Mouse (Mus musculus): ENCODE measurements around the gene Tinagl1.

Gene Tinagl1

DNA sequence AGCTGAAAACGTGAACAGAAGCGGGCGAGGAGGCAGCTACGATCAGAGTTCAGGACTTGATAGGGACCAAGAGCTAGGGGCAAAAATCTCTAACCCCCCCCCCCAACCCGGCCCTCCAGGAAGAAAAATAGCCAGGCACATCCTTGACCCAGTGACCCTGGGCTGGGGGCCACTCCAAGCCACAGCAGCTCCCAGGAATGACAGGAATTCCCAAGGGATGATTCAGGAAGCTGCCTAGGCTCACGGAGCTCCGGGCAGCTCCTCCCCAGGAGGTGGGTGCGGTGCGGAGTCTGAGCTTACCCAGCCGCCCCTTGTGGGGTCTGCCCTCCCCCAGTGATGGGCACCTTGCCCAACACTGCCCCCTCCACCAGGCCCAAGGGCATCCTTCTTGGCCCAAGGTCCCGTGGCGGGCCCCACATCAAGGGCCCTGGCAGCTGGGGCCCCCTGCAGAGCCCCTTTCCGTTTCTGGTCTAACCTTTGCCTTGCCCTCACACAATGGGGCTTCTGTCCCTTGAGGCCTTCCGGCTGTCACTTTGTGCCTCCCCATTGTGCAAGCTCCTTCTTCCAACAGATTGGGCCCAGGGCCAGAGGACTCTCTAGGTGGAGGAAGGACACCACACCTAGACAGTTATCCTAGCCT lies at the start of gene Tinagl1:
Tinagl1 (minus strand) TSS at position 51 of the 640 bp plus-strand sequence.
- DNase-seq = no peak

DNA sequence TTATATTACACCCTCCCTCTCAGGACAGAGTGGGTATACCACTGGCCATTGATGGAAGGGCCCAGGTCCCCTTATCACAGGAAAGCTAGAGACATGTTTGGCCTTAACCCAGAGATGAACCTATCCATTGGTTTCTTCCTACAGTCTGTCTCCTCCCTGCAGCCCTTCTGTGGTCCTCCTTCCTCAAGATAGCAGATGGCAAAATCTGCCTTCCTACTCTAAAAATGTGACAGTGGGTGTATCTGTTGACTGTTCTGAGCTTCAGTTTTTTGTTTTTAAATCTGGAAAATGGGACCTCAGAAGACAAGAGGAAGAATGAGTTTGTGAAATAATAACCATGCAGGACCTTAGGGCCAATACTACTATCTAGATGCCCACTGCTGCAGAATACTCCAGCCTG lies 49.1 kb upstream of the Tinagl1 start:
- no peak for DNase-seq

DNA sequence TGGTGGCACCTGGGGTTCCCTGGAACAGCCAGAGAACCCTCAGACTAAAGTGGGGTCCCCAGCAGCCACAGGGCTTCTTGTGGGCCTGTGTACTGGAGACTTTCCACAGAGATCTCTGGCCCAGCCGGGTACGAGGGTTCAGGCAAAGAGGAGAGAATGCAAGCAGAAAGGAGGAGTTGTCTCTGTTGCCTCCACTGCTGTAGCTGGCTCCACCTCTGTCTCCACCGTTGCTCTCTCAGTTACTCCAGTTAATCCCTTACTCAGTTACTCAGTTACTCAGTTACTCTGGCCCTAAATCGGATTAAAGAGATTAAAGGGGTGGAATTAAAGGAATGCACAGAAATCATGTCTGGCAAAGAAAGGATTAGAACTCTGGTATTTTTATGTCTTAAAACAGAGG lies 47.3 kb upstream of the Tinagl1 start, which contains the start of gene Gm853:
Gm853 (minus strand) TSS at position 223 of the 400 bp plus-strand sequence.
- no peak for DNase-seq

DNA sequence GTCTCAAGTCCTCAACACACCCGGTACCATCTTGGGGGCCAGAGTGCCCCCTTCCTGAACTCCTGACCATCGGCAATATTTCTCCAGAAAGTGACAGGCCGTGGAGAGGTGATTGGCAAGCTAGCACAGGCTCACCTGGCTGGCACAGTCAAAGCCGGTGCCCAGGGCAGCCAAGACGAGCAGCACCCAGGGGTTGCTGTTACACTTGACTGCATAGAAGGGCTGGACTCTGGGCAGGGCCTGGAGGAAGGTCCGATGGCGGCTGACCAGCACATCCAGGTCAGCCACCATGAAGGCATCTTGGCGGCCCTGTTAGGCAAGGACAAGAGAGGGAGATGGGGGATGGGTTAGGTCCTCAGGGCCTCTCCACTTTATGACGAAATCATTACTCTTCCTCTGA lies 45.3 kb upstream of the Tinagl1 start:
- no peak for DNase-seq

DNA sequence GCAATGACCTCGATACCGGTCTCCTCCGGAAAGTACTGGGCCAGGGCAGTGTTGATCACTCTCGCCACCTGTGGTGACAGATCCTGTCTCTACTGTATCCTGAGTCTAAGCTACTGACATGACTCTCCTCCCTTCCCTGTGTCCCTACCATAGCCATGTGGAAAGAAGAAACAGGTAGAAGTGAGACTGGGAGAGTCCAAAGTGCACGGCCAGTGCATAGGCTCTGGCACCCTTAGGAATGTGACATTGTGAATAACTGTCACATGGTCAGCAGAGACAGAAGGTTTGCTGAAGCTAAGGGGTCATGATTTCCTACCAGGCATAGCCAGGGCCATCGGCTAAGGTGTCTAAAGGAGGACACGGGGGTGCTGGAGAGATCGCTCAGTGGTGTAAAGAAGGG lies 40.5 kb upstream of the Tinagl1 start:
- no peak for DNase-seq

DNA sequence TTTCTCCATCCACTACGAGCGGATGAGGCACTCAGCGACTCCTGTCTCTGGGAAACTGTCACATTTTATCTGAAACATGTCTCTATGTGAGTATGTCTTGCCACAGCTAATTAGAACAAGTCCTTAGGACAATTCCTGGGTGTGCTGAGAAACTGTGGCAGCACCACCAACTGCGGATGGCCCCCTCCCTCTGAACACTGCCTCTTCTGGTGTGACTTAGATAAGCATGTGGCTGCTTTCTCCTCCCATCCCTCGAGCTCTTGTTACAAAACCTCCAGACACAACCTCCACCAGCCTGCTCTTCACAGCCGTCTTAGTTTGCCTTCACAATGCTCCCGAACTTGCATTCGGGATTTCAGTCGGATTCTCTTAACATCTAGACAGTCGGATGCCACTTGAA lies 38.9 kb upstream of the Tinagl1 start:
- DNase-seq = no peak

DNA sequence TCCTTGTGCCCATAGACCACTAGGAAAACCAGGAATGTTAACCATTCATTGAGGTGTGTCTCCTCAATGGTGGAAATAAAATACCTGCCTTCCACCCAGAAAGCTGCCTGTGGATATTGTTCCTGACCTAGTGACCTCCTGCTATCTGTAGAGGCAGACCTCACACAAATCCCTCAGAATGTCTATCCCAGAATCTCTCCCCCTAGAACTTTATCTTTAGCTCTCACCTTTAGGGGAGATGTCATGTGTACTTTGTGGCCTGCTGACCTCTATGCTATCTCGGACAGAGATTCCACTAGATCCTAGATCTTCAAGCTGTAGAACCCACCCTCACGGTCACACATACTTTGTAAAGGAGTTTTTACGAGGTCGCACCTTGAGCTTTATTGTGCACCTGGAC lies 38.3 kb upstream of the Tinagl1 start:
- DNase-seq = no peak

DNA sequence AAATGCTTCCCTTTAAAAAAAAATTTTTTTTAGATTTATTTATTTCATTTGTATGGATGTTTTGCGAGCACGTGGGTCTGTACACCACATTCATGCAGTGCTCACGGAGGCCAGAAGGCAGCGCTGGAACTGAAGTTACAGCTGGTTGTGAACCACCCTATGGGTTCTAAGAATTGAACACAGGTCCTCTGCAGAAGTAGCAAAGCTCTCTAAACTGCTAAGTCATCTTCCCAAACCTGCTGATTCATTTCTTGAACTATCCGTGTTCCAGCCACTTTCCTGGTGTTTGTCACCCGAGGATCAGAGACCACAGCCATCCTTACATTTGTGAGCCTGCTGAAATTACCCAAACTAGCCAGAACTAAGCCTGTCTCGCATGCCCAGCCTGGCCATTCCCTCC lies 37.5 kb upstream of the Tinagl1 start:
- DNase-seq = no peak

DNA sequence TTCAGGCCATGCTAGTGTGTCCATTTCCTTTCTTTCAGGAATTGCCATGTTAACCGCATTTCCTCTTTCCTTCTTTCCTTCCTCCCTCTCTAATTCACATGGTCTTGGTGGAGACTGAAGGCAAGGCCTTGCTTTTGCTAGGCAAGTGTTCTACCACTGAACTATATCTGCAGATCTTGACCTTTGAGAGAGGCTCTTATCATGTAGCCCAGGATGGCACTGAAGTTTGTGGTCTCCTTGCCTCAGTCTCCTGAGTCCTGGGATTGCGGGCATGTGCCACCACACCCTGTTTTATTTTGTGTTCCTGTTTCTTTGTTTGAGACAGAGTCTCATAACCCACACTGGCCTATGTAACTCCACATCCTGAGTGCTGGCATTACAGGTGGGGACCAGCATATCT lies 36.9 kb upstream of the Tinagl1 start:
- DNase-seq = no peak

DNA sequence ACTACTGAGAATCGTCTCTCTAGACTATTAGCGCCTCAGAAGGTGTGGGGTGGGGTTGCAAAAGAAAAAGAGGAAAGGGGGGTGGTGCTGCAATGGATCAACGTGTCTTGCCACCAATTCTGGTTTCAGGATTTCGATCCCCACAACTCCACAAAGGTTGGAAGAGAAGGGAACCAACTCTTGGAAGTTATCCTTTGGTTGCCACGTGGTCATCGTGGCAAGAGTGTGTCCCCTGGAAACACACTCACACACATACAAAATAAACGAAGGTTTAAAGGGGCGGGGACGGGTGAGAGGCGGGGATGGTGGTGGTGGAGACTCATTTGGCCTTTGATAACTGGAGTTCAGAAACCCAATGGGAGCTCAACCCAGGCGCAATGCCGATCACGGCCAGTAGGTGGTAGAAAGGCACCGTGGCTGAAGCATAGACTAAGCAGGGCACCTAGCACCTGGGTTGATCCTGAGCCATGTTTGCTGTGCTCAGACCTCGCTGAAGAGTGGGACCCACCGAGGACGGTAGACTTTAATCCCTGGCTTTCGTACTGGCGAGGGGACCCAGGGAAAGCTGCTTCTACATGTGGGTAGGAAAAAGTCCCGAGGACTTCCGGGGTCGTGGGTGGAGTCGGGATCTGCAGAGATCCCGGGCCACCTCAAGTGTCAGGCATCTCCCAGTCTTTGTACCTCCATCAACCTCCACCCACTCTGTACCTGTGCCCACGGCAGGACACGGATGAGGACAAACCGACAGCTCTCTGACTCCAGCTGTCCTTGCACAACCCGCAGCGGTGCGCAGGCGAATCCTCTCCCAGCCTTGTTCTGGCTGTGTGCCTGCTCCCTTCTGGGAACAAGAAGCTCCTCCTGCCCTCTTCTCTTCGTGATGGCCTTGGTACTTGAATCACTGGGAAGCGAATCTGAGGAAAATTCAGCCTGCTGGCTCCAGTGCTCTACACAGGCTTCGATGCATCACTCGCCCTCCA lies 24.1 kb upstream of the Tinagl1 start:
- peak; percentile 92 for DNase-seq

DNA sequence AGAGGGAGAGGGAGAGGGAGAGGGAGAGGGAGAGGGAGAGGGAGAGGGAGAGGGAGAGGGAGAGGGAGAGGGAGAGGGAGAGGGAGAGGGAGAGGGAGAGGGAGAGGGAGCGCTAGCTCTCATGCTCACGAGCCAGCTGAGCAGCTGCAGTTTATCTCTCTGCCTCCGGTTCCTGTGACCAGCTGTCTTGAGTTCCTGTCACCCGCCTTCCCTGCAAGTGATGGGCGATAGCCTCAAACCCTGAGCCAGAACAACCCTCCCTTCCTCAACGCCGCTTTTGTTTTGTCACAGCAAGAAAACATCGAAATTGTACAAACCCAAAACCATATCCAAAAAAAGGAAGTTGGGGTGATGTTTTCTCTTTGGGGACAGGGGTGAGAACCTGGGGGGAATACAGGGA lies 21.6 kb upstream of the Tinagl1 start:
- DNase-seq = no peak

DNA sequence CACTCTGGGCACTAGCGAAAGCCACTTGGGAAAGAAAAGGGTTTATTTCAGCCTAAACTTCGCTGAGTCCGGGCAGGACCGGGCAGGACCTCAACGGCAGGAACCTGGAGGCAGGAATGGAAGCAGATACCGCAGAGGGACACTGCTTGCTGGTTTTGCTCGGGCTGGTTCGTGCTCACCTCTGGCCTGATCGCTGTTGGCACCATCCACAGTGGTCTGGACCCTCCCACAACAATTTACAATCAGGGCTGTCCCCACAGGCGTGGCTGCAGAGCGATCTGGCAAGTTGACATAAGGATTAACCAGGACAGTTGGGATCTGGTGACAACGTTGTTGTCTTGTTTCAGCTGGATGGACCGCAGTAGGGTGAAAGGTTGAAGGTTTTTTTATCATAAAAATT lies 21.0 kb upstream of the Tinagl1 start:
- no peak for DNase-seq

DNA sequence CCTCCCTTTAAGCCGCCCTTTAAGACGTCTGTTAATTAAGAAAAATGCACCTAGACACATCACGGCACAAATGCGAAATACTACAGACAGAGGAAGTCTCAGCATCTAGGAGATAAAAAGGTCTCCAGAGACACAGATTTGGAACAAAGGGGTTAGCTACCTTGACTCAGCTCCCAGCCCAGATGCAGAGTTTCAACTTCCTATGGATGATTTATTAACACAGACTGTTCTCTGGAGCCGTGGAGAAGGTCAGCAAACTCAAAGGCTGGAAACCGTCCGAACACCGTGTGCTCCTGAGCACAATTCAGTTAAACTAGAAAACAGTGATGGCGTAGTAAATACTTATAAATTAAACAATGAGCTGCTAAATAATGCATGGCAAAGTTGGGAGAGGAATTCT lies 17.3 kb upstream of the Tinagl1 start:
- no peak for DNase-seq

DNA sequence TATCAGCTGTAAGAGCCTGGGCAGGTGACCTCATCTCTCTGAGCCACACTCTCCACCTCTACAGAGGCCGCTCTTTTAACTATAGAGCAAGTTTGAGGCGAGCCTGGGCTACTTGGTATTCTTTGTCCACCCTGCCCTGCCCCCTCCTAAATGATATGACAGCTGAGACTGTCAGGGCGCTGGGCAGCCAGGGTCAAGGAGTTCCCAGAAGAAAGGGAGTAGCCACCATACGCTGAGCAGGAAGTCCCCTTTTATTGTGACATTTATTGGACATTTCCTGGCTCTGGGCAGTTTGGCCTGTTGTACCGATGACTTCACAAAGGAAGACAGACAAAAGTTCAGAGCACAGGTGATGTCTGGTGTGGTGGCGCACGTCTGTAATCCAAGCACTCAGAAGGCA lies 14.7 kb upstream of the Tinagl1 start:
- DNase-seq = no peak

DNA sequence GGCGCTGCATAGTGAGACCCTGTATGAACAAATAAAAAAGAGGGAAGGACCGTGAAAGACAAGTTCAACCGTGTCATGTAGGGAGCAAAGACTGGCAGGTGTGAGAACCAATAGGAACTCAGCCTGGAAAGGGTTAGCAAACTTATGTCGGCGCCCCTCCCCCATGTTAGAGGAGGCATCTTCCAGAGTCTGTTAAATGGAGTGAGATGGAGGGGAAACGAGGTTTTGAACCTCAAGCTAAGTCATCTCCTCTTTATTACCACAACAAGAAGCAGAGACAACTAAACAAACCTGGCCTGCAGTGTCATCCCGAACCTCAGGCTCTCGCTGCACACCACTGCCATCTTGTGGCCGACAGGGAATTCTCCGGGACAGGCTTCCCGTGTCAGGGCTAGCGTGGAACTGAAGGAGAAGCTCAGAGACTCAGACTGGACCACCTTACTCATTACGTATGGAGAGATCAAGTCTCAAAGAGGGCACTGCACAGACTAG lies 13.9 kb upstream of the Tinagl1 start:
- peak; percentile 86 for DNase-seq

DNA sequence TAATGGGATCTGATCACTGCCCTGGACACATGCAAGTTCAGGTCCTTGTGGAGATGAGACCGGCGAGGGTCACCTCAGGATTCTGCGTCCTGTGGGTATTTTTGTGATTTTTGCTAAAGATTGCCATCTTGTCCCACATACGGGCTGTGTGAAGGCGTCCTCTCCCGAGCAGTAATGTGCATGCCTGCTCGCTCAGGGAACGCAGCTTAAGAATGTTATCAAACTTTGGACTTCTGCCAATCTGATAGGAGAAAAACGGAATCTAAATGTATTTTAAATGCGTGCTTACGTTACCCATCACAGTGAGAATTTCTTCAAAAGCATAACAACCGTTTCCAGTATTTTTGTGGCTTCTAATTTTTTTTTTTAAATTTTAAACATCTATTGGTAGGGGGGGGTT lies 12.0 kb upstream of the Tinagl1 start:
- DNase-seq = no peak

DNA sequence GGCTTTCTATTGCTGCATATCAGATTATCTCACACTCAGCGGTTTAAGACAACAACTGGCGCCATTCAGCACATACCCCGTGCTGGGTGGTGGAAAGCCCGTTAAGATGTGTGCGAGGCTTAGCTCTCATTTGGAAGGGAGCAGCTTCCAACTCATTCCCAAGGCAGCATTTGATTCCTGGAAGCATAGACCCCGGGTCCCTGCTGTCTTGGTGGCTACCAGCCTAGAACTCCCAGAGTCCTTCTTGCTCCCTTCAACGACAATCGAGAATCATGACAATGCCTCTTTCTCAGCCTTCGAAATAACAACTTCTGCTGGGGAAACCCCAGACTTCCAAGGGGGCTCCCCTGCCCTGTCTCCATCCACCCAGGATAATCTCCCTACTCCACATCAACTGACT lies 11.5 kb upstream of the Tinagl1 start:
- no peak for DNase-seq

DNA sequence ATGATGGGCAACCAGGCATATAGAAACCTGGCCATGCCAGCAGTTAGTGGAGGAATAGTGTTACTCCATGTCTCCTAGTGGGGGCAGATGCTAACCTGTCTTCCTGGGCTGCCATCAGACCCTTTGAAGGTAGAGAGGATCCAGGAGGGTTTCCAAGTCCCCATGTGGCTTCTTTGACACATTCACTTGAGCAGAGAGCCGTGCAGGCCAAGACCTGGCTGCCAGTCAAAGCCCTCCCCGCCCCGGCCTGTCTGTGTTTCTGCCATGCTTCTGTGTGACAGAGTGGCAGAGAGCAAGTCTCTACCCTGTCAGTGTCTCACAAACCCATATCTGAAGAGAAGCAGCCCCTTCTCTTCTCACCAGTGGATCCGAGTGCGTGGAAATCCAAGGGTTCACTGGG lies 9.0 kb upstream of the Tinagl1 start:
- DNase-seq = no peak

DNA sequence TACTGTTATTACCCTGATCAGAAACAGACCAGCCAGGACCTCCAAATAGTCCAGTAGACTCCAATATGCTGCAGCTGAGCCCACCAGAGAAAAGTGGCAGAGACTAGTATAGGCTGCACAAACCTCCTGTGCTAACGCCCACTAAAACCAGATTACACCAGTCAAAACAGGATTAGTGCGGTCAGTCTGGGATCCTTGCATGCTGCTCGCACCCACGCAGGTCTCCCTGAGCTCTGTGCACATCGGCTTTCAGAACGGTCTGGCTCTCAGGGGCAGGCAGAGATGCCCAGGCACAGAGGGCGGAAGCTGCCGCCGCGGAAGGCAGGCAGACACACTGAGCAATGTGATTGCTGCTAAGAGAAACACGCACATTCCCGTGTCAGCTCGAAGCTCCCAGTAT lies 8.1 kb upstream of the Tinagl1 start:
- DNase-seq = no peak

DNA sequence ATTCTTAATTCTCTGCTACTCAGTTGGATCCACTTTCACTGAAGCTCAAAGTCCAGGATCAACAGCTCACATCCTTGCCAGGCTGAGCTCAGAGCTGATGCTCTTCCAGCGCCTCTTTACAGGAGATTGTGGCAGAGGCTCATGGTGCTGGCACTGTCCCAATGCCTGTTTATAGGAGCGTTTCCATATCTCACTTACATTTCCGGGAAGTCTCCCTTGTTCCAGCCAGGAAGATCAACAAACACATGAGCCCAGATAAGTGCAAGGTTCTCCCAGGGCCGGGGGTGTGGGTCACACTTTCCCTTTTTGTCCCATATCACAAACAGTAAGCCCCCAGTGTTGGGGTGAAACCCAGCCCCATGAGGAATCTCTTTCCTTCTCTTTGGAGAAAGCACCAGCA lies 7.0 kb upstream of the Tinagl1 start:
- no peak for DNase-seq

DNA sequence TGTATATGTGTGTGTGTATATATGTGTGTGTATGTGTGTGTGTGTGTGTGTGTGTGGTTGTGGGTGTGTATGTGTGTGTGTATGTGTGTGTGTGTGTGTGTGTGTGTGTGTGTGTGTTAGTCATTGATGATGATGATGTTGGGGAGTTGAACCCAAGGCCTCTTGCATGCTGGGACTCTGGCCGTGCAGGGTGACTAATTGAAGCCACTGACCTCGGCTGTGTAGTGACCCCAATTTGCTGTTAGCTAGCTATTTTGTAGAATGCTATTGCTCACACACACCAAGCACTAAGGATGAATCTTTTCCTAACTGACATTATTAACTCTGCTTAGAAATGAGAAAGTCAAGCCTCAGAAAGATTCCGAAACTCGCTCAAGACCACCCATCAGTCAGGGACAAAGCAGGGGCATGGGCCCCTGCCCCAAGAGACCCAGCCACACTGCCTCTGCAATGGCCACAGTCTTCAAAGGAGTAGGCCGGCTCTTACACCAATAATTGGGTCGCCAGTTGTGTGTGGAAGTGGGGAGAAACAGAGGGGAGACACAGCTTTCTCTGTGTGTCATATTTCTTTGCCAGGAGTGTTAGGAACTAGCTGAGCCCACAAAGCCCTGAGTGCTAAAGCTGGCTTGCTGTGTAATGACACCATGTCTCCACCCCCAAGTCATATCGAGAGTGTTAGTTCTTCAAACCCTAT lies 6.1 kb upstream of the Tinagl1 start:
- DNase-seq = no peak

DNA sequence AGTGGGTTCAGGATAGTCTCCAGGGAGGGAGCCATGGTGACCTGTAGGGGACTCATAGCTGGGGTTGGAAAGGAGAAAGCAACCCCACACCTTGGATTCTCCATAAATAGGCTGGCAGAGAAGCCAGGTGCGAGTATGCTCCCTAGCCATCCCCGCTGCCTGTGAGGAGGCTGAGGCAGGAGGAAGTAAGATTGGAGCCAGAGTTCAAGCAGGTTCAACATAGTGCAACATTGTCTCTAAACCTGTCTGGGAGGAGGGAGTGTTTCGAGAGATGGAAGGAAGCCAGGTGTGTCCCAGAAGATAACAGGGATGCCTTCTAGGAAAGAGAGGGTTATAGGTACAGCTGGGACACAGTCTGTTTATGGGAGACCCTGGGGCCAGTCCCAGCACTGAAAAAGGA lies 5.0 kb upstream of the Tinagl1 start:
- DNase-seq = no peak

DNA sequence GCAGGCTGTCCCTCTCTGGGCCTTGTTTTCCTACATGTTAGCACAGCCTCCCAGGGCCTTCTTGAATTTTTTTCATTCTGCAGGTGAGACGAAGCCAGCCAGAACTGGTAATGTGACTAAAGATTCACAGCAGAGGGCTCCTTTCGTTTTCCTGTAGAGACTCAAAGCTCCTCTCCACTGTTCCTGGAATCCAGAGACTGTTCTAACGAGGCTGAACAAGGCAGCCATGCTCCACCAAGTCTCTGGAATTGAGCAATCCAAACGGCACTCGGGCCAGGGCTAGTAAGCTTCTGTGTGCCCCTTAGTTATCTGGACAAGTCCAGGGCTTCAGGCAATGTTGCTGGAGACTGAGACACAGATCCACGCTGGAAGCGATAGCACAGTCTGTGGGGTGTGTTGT lies 2.6 kb upstream of the Tinagl1 start:
- DNase-seq = no peak

DNA sequence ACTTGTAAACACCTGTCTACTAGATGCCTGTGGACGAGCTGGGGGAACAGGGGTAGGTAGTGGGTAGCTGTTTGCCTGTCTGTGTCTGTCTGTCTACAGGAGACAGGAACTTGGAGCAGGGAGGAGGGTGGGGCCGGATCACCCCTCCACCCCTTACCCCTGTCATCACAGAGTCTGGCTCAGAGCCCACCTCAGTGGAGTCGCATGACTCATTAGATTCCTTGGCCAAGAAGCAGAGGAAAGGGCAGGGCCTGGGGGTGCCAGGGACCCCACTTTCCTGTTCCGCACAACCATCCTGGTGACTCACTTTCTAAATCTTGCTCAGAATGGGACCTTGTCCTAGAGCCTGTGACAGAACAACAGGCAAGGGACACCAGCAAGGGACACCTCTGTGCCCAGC lies 2.2 kb upstream of the Tinagl1 start:
- DNase-seq = no peak
